Mouse (Mus musculus) bone marrow, adult 2 months (tissue): ENCODE results near the gene Ppp1r26. TPM values are rescaled to one million over a fixed set of nuclear protein-coding genes. Genes with fewer than 3 reads are reported as not detected.

Experiments used
- H3K27ac ChIP-seq: fragments of 200-500 bp; 2 replicates; pipeline ENCODE4 v1.5.1; 2012; ENCODE audit warnings: low read depth, mild to moderate bottlenecking, control low read depth, inconsistent platforms, low read length; ENCODE audit not compliant: control insufficient read depth, poor library complexity, insufficient read depth
- H3K4me1 ChIP-seq: fragments of 200-500 bp; 2 replicates; pipeline ENCODE4 v1.6.1; 2011; ENCODE audit warnings: low read length; ENCODE audit not compliant: control insufficient read depth, insufficient read depth
- H3K4me3 ChIP-seq: fragments of 200-500 bp; replicated peaks from 2 replicates; pipeline ENCODE3; 2011; ENCODE audit warnings: mild to moderate bottlenecking, low read depth, low read length, control low read depth; ENCODE audit not compliant: control insufficient read depth
- CTCF ChIP-seq: fragments of 200-500 bp; IDR thresholded peaks from 2 replicates; pipeline ENCODE4 v1.5.1; 2011; ENCODE audit warnings: low read length, control low read depth; ENCODE audit not compliant: control insufficient read depth, insufficient read depth
- POLR2A ChIP-seq: fragments of 200-500 bp; IDR thresholded peaks from 2 replicates; pipeline ENCODE4 v1.6.1; 2011; ENCODE audit warnings: low read depth, mild to moderate bottlenecking, control low read depth, low read length, borderline replicate concordance; ENCODE audit not compliant: control insufficient read depth
- WGBS: fragments of 180-500 bp; shearing (Covaris S2); methylation state at CpG from one replicate; pipeline ENCODE4 v1.1.7; 2018; 5-methylcytosine and 5-hydroxymethylcytosine counted together
- polyA plus RNA-seq: library from polyadenylated mRNA; stranded (reverse); fragments of >200 nt; gene quantifications from 2 replicates; pipeline ENCODE4 v1.2.4, GENCODE M21; 2011; ENCODE audit warnings: low replicate concordance; ENCODE audit not compliant: missing spikeins, insufficient read depth, insufficient read length

The Ppp1r26 gene
- polyA plus RNA-seq, 1 experiment: 0.45 TPM

DNA sequence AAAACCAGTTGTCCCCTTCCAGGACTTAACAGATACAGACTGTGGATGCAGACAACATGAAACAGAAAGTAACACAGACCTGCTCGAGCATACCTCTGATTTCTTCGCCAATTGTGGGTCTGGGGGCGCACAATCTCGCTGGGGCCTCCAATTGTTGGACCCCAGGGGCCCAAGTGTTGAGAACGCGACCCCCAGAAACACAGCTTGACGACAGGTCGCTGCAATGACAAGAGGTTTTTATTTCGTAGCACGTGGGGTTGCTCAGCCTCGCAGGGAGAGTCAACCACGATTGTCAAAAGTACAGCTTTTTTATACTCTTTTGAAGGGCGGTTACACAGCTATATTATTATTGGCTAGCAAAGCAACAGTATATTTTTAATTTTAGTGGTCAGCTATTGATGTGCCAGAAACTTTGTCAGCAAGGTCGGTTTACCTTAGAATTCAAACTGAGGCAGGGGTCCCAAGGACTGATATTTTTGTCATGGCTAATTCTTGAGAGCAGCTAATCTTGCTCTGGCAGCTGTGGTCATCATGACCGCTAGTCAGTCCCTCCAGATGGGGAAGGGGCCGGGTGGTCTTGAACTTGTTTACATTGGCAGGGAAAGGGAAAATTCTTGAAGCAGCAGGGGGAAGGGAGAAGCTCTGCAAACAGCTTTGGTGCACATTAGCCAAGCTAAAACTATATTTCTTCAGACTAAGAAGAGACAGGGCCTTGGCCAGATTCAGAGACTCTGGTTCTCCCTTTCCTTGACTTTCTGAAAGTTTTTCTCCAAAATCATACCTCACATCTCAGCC lies 49.4 kb downstream of the Ppp1r26 start:
- no peaks in the 10 kb centered on the region for H3K4me1 ChIP-seq
- no peak overlapping the region for H3K27ac ChIP-seq
- 76% methylated on average over 16 of the region's 16 CpGs for WGBS
- no peak overlapping the region for H3K4me3 ChIP-seq
- TF ChIP-seq CTCF (no peak), POLR2A (no peak)

DNA sequence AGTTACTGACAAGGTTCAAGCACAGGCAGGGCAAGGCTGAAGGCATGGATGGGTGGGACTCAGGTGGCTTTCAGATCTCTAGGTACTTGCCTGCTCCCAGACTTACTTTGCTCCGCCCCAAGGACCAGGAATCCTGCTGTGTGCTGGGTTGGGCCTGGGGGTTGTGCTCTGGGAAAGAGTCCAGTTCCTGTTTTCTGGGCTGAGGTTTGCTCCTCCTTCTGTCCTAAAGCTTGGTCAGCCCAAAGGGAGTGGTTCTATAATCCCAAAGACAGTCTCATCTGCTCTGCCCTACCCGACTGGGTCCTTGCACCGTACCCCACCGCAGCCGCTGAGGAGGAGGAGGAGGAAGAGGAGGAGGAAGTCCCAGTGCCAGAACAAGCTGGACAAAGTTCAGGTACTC lies 50.1 kb downstream of the Ppp1r26 start, which contains the start of gene Gbgt1:
TSS of gene Gbgt1 (plus strand) at position 221 of the 400 bp plus-strand sequence.
- Histone ChIP-seq H3K27ac (no peak within 1 kb of the TSS), H3K4me3 (no peak within 1 kb of the TSS), H3K4me1 (no peaks in the 10 kb centered on the region)
- WGBS: 72% methylated on average over 5 of the region's 5 CpGs
- TF ChIP-seq POLR2A: no peak
- no peak for TF ChIP-seq CTCF

DNA sequence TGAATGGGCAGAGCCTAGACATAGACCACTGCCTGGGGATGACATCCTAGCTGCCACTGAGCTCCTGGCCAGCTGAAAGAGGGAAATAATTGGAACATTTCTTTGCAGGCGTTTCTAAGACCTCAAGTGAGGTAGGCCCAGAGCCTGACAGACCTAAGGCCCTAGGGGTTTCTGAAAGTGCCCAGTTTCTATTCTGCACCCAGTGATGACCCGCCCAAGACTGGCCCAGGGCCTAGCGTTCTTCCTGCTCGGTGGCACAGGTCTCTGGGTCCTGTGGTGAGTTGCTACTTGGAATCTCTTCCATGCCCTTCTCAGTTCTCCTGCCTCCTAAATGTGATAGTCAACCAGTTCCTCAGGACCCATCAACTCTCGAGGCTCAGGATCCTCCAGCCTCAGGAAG lies 51.0 kb downstream of the Ppp1r26 start:
- no peak overlapping the region for H3K27ac ChIP-seq
- TF ChIP-seq CTCF: no peak
- TF ChIP-seq POLR2A: no peak
- H3K4me1 ChIP-seq: no peaks in the 10 kb centered on the region
- no peak overlapping the region for H3K4me3 ChIP-seq
- 83% methylated on average over 5 of the region's 5 CpGs for WGBS

DNA sequence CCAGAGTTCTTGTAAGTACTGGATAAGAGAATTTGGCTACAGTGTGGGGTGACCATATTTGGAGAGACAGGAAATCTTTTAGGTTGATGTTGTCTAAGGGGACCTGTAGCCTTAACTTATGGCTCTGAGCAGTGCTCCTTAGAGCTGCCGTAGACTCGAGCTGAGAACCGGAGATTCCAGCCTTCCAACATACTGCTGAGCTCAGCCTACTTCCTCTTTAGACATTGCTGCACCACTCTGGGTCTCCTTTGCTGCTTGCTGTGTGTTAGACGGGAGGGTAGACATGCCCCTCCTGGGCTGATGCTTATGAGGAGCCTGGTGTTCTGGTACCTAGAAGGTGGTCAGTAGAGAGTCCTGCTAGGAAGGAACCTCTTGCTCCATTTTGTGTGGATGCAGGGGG lies 51.8 kb downstream of the Ppp1r26 start:
- Histone ChIP-seq H3K4me3 (no peak overlapping the region), H3K27ac (no peak overlapping the region), H3K4me1 (no peaks in the 10 kb centered on the region)
- TF ChIP-seq CTCF: no peak
- no peak for TF ChIP-seq POLR2A
- 8% methylated on average over 4 of the region's 4 CpGs for WGBS

DNA sequence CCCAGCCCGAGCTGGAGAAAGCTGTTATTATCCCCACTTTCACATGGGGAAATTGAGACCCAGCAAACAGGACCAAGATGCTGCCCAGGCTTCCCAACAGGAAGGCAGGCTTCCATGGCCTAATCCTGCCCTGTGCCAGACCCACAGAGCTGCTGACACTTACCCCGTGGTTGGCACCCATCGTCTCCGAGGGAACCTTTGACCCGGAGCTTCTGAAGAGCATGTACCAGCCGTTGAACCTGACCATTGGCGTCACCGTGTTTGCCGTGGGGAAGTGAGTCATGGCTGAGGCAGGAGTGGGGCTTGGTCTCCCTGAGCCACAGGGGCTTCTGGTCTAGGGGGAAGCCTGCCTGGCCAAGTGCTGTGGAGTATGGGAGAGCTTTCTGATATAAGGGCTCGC lies 56.4 kb downstream of the Ppp1r26 start:
- Histone ChIP-seq H3K4me3 (no peak overlapping the region), H3K4me1 (no peaks in the 10 kb centered on the region), H3K27ac (no peak overlapping the region)
- WGBS: 62% methylated on average over 10 of the region's 10 CpGs
- TF ChIP-seq POLR2A: no peak
- no peak for TF ChIP-seq CTCF

DNA sequence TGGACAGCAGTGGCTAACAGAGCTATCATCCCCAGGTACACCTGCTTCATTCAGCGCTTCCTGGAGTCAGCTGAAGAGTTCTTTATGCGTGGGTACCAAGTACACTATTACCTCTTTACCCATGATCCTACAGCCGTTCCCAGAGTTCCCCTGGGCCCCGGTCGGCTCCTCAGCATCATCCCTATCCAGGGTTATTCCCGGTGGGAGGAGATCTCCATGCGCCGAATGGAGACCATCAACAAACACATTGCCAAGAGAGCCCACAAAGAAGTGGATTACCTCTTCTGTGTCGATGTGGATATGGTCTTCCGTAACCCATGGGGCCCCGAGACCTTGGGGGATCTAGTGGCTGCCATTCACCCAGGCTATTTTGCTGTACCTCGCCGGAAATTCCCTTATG lies 58.1 kb downstream of the Ppp1r26 start:
- Histone ChIP-seq H3K4me3 (no peak overlapping the region), H3K4me1 (no peaks in the 10 kb centered on the region), H3K27ac (no peak overlapping the region)
- TF ChIP-seq POLR2A (no peak), CTCF (no peak)
- WGBS: 84% methylated on average over 13 of the region's 13 CpGs

Other genes starting within 250 kb of the Ppp1r26 start
- gene 1700007K13Rik, start 19.5 kb downstream of the Ppp1r26 start, polyA plus RNA-seq: 6.8 TPM in 1 of 2 replicates, not detected in the other
- 8.8 and 13.7 TPM in 2 replicates for gene Mrps2, start 21.3 kb downstream of the Ppp1r26 start, polyA plus RNA-seq
- gene Gbgt1, start 50.1 kb downstream of the Ppp1r26 start, polyA plus RNA-seq: 1.8 TPM in 1 of 2 replicates, not detected in the other
- gene Gm10134, start 59.3 kb downstream of the Ppp1r26 start, polyA plus RNA-seq: not detected in 2 replicates
- gene Ralgds, start 66.3 kb downstream of the Ppp1r26 start, polyA plus RNA-seq: 5.2 and 5.5 TPM in 2 replicates
- gene Cel, start 116.6 kb downstream of the Ppp1r26 start, polyA plus RNA-seq: 0.72 TPM in 1 of 2 replicates, not detected in the other
- gene Gtf3c5, start 137.0 kb downstream of the Ppp1r26 start, polyA plus RNA-seq: 14.5 and 14.7 TPM in 2 replicates
- 62.0 and 66.9 TPM in 2 replicates for gene Gfi1b, start 175.2 kb downstream of the Ppp1r26 start, polyA plus RNA-seq
- 9.4 and 12.5 TPM in 2 replicates for gene Tsc1, start 194.4 kb downstream of the Ppp1r26 start, polyA plus RNA-seq